Mouse (Mus musculus) midbrain, postnatal 0 days (tissue): Measurements from ENCODE around the gene Ngef. TPM values are rescaled to one million over a fixed set of nuclear protein-coding genes. Genes with fewer than 3 reads are reported as not detected.

Experiments
- ATAC-seq: fragments of 200-750 bp; cut with Nextera tagmentation; 2 replicates; pipeline ENCODE4 v1.8.0; 2017; ENCODE audit warnings: moderate number of reproducible peaks, mild to moderate bottlenecking, moderate TSS enrichment, moderate library complexity; ENCODE audit not compliant: low FRiP score
- DNase-seq: peaks from one replicate; pipeline ENCODE4 v3.0.0-alpha.2; 2015; ENCODE audit warnings: low spot score
- H3K27ac ChIP-seq: fragments of 300-500 bp; sonication (generic); 2 replicates; pipeline ENCODE4 v1.5.1; 2014; ENCODE audit warnings: low read depth, mild to moderate bottlenecking, low read length, mixed read lengths
- H3K27me3 ChIP-seq: fragments of 300-500 bp; sonication (generic); 2 replicates; pipeline ENCODE4 v1.6.1; 2014; ENCODE audit warnings: low read length, control low read depth, mixed read lengths; ENCODE audit not compliant: insufficient read depth
- H3K36me3 ChIP-seq: fragments of 300-500 bp; sonication (generic); 2 replicates; pipeline ENCODE4 v1.6.1; 2014; ENCODE audit warnings: low read length, control low read depth, mixed read lengths; ENCODE audit not compliant: insufficient read depth
- H3K4me1 ChIP-seq: fragments of 300-500 bp; sonication (generic); 2 replicates; pipeline ENCODE4 v1.6.1; 2014; ENCODE audit warnings: mild to moderate bottlenecking, control low read depth, antibody characterized with exemption, low read length, mixed read lengths; ENCODE audit not compliant: insufficient read depth
- H3K4me2 ChIP-seq: fragments of 300-500 bp; sonication (generic); 2 replicates; pipeline ENCODE4 v1.6.1; 2014; ENCODE audit warnings: low read depth, mild to moderate bottlenecking, low read length, mixed read lengths; ENCODE audit not compliant: poor library complexity, severe bottlenecking
- H3K4me3 ChIP-seq: fragments of 300-500 bp; sonication (generic); 2 replicates; pipeline ENCODE4 v1.5.1; 2014; ENCODE audit warnings: low read depth, mild to moderate bottlenecking, low read length, moderate library complexity
- H3K9ac ChIP-seq: fragments of 300-500 bp; sonication (generic); replicated peaks from 2 replicates; pipeline ENCODE4 v1.6.1; 2014; ENCODE audit warnings: mild to moderate bottlenecking, low read length, moderate library complexity, mixed read lengths; ENCODE audit not compliant: poor library complexity, severe bottlenecking
- H3K9me3 ChIP-seq: fragments of 300-500 bp; sonication (generic); 2 replicates; pipeline ENCODE4 v1.6.1; 2016; ENCODE audit warnings: low read length, control low read depth
- CTCF ChIP-seq: IDR thresholded peaks from 2 replicates; pipeline ENCODE4 v1.5.1; 2016; ENCODE audit warnings: antibody characterized with exemption, mild to moderate bottlenecking
- WGBS: fragments of 180-500 bp; shearing (Covaris S2); extraction: QIAGEN DNeasy Blood & Tissue Kit; methylation state at CpG from one replicate; pipeline ENCODE4 v1.1.7; 2014; 5-methylcytosine and 5-hydroxymethylcytosine counted together
- polyA plus RNA-seq: library from polyadenylated mRNA; unstranded; fragments of >200 nt; fragmentation: Nextera tagmentation; extraction: Ambion mirVana; gene quantifications from 2 replicates; pipeline ENCODE4 v1.2.1, GENCODE M21; 2015
- total RNA-seq: library from RNA; depleted of rRNA; stranded (reverse); fragments of >200 nt; gene quantifications from 2 replicates; pipeline ENCODE4 v1.2.3, GENCODE M21; 2014

Gene Ngef
- total and polyA plus RNA-seq, 2 experiments from 2014 or later, result 45.7 to 55.4 TPM

- no peak overlapping the region for H3K9ac ChIP-seq
- H3K27me3 ChIP-seq, result no peaks in the 10 kb centered on the region
- ATAC-seq (no peak), DNase-seq (no peak)
- H3K36me3 ChIP-seq, result peaks cover 15% of the 10 kb centered on the region
- WGBS, result 54% methylated on average over 4 of the region's 4 CpGs
- no peak for TF ChIP-seq CTCF
- H3K4me2 ChIP-seq, result no peak overlapping the region
- H3K4me1 ChIP-seq, result no peaks in the 10 kb centered on the region
- H3K9me3 ChIP-seq, result no peaks in the 10 kb centered on the region
- no peak overlapping the region; the same call in 1 of the 2 replicates for H3K27ac ChIP-seq
- no peak overlapping the region for H3K4me3 ChIP-seq
Observed at GRCm38 (mm10) chr1:87493542-87493941, 80.1 kb downstream of the Ngef start.

GRCm38 (mm10) chr1:87492285-87492684, 81.4 kb downstream of the Ngef start:
- no peak overlapping the region for H3K4me2 ChIP-seq
- no peak overlapping the region for H3K9ac ChIP-seq
- H3K4me3 ChIP-seq, result no peak overlapping the region
- TF ChIP-seq CTCF, result no peak
- H3K9me3 ChIP-seq, result no peaks in the 10 kb centered on the region
- 93% methylated on average over 3 of the region's 3 CpGs for WGBS
- peaks cover 26% of the 10 kb centered on the region for H3K36me3 ChIP-seq
- no peaks in the 10 kb centered on the region for H3K4me1 ChIP-seq
- DNase-seq (no peak), ATAC-seq (no peak)
- no peak overlapping the region for H3K27ac ChIP-seq
- H3K27me3 ChIP-seq, result no peaks in the 10 kb centered on the region

- no peak overlapping the region for H3K27ac ChIP-seq
- H3K4me1 ChIP-seq, result no peaks in the 10 kb centered on the region
- no peaks in the 10 kb centered on the region for H3K27me3 ChIP-seq
- no peak overlapping the region for H3K9ac ChIP-seq
- ATAC-seq (no peak), DNase-seq (no peak)
- no peak for TF ChIP-seq CTCF
- H3K9me3 ChIP-seq, result no peaks in the 10 kb centered on the region
- peaks cover 20% of the 10 kb centered on the region for H3K36me3 ChIP-seq
- WGBS, result 71% methylated on average over 6 of the region's 6 CpGs
- H3K4me3 ChIP-seq, result no peak overlapping the region
- H3K4me2 ChIP-seq, result no peak overlapping the region
Observed at GRCm38 (mm10) chr1:87486386-87486785, 87.3 kb downstream of the Ngef start.

GRCm38 (mm10) chr1:87482546-87482945, 91.1 kb downstream of the Ngef start:
- ATAC-seq (no peak), DNase-seq (no peak)
- TF ChIP-seq CTCF, result no peak
- no peak overlapping the region for H3K27ac ChIP-seq
- H3K4me2 ChIP-seq, result no peak overlapping the region
- no peaks in the 10 kb centered on the region for H3K27me3 ChIP-seq
- 89% methylated on average over 4 of the region's 4 CpGs for WGBS
- peaks cover 20% of the 10 kb centered on the region for H3K36me3 ChIP-seq
- H3K9me3 ChIP-seq, result no peaks in the 10 kb centered on the region
- no peak overlapping the region for H3K9ac ChIP-seq
- H3K4me1 ChIP-seq, result no peaks in the 10 kb centered on the region
- no peak overlapping the region for H3K4me3 ChIP-seq

GRCm38 (mm10) chr1:87475076-87475895, 98.4 kb downstream of the Ngef start:
- Histone ChIP-seq H3K4me2 (peak overlapping the region; percentile 83), H3K4me1 (no peaks in the 10 kb centered on the region; the same call in 1 of the 2 replicates), H3K36me3 (peaks cover 14% of the 10 kb centered on the region; the same call in 1 of the 2 replicates), H3K9ac (peak overlapping the region; percentile 60), H3K9me3 (no peaks in the 10 kb centered on the region), H3K27ac (no peak overlapping the region), H3K27me3 (no peaks in the 10 kb centered on the region), H3K4me3 (peak overlapping the region; percentile 36)
- WGBS, result 3% methylated on average over 36 of the region's 42 CpGs
- ATAC-seq (peak; percentile 69), DNase-seq (peak; percentile 15)
- TF ChIP-seq CTCF, result no peak

- 89% methylated on average over 7 of the region's 7 CpGs for WGBS
- no peak for TF ChIP-seq CTCF
- Histone ChIP-seq H3K4me3 (no peak overlapping the region), H3K9ac (no peak overlapping the region), H3K36me3 (peaks cover 8% of the 10 kb centered on the region; the same call in 1 of the 2 replicates), H3K9me3 (no peaks in the 10 kb centered on the region), H3K4me1 (no peaks in the 10 kb centered on the region; the same call in 1 of the 2 replicates), H3K27me3 (no peaks in the 10 kb centered on the region), H3K4me2 (no peak overlapping the region), H3K27ac (no peak overlapping the region)
- DNase-seq (no peak), ATAC-seq (no peak)
Observed at GRCm38 (mm10) chr1:87472576-87472975, 101.1 kb downstream of the Ngef start.
